Mouse (Mus musculus) MEL (cell line): ENCODE data around the gene Dock1. TPM values are rescaled to one million over a fixed set of nuclear protein-coding genes. Genes with fewer than 3 reads are reported as not detected.

Experiments used
- DNase-seq: peaks from one replicate; pipeline ENCODE4 v3.0.0; 2011; ENCODE audit warnings: low read depth, low spot score
- H3K27ac ChIP-seq: 2 replicates; pipeline ENCODE4 v1.5.1; 2012; ENCODE audit warnings: low read depth, mild to moderate bottlenecking, control low read depth, low read length, moderate library complexity; ENCODE audit not compliant: control insufficient read depth
- H3K27me3 ChIP-seq, 2 experiments: fragments of 150-350 bp in 1 of 2; sonication (generic) in 1 of 2; 2 replicates each; pipeline ENCODE4 v1.6.1; 2012; ENCODE audit warnings: low read length in 2 of 2, mild to moderate bottlenecking in 2 of 2, improper control_type of control experiment in 1 of 2, moderate library complexity in 1 of 2; ENCODE audit not compliant: insufficient read depth in 2 of 2, control insufficient read depth in 1 of 2
- H3K36me3 ChIP-seq, 2 experiments: 2 replicates each; pipeline ENCODE4 v1.6.1; 2012 to 2014; ENCODE audit warnings: low read length in 2 of 2, improper control_type of control experiment in 1 of 2, inconsistent platforms in 1 of 2, mild to moderate bottlenecking in 1 of 2; ENCODE audit not compliant: insufficient read depth in 2 of 2, control insufficient read depth in 1 of 2
- H3K4me1 ChIP-seq, 2 experiments: fragments of 150-350 bp in 1 of 2; sonication (generic) in 1 of 2; 2 replicates each; pipeline ENCODE4 v1.6.1; 2012; ENCODE audit warnings: low read length in 2 of 2, improper control_type of control experiment in 1 of 2, mild to moderate bottlenecking in 1 of 2; ENCODE audit not compliant: insufficient read depth in 2 of 2, control insufficient read depth in 1 of 2
- H3K4me3 ChIP-seq, 2 experiments: fragments of 150-350 bp in 1 of 2; sonication (generic) in 1 of 2; 2 replicates each; pipeline ENCODE4 v1.5.1; 2012; ENCODE audit warnings: low read depth in 2 of 2, low read length in 2 of 2, mild to moderate bottlenecking in 2 of 2, moderate library complexity in 2 of 2, control low read depth in 1 of 2, improper control_type of control experiment in 1 of 2; ENCODE audit not compliant: control insufficient read depth in 1 of 2, insufficient read depth in 1 of 2
- H3K79me2 ChIP-seq: 2 replicates; pipeline ENCODE4 v1.6.1; 2012; ENCODE audit warnings: mild to moderate bottlenecking, low read length, moderate library complexity; ENCODE audit not compliant: control insufficient read depth, poor library complexity, insufficient read depth
- H3K9ac ChIP-seq: 2 replicates; pipeline ENCODE4 v1.6.1; 2012; ENCODE audit warnings: low read depth, mild to moderate bottlenecking, control low read depth, low read length, moderate library complexity; ENCODE audit not compliant: control insufficient read depth, poor library complexity, severe bottlenecking
- H3K9me3 ChIP-seq: fragments of 150-350 bp; sonication (generic); replicated peaks from 2 replicates; pipeline ENCODE4 v1.6.1; 2012; ENCODE audit warnings: mild to moderate bottlenecking, low read length, improper control_type of control experiment, moderate library complexity; ENCODE audit not compliant: insufficient read depth
- BHLHE40 ChIP-seq: IDR thresholded peaks from 2 replicates; pipeline ENCODE4 v1.6.1; 2012; ENCODE audit warnings: low read depth, mild to moderate bottlenecking, inconsistent platforms, low read length, improper control_type of control experiment, borderline replicate concordance
- CHD2 ChIP-seq: IDR thresholded peaks from 2 replicates; pipeline ENCODE4 v1.6.1; 2011; ENCODE audit warnings: low read length, improper control_type of control experiment
- CTCF ChIP-seq, 3 experiments: IDR thresholded peaks in 2 of 3; conservative IDR thresholded peaks in 1 of 3; 2 replicates each; pipeline ENCODE4 v1.5.1; 2011 to 2012; ENCODE audit warnings: low read length in 3 of 3, low read depth in 2 of 3, mild to moderate bottlenecking in 2 of 3, improper control_type of control experiment in 1 of 3, inconsistent platforms in 1 of 3, mixed read lengths in 1 of 3, moderate library complexity in 1 of 3; ENCODE audit not compliant: control insufficient read depth in 1 of 3, insufficient read depth in 1 of 3, poor library complexity in 1 of 3, severe bottlenecking in 1 of 3
- E2F4 ChIP-seq: IDR thresholded peaks from 2 replicates; pipeline ENCODE4 v1.6.1; 2011; ENCODE audit warnings: low read depth, low read length, improper control_type of control experiment, borderline replicate concordance
- ELF1 ChIP-seq: IDR thresholded peaks from 2 replicates; pipeline ENCODE4 v1.6.1; 2014; ENCODE audit warnings: low read depth, mild to moderate bottlenecking, inconsistent platforms, low read length, improper control_type of control experiment, moderate library complexity
- GATA1 ChIP-seq: IDR thresholded peaks from 2 replicates; pipeline ENCODE4 v1.6.1; 2011; ENCODE audit warnings: low read depth, low read length, improper control_type of control experiment
- HCFC1 ChIP-seq: IDR thresholded peaks from 2 replicates; pipeline ENCODE4 v1.6.1; 2012; ENCODE audit warnings: low read depth, mild to moderate bottlenecking, inconsistent platforms, low read length, improper control_type of control experiment, moderate library complexity
- JUND ChIP-seq: IDR thresholded peaks from 2 replicates; pipeline ENCODE4 v1.6.1; 2011; ENCODE audit warnings: low read depth, mild to moderate bottlenecking, improper control_type of control experiment, low read length
- KAT2A ChIP-seq: conservative IDR thresholded peaks from 2 replicates; pipeline ENCODE4 v1.6.1; 2012; ENCODE audit warnings: low read depth, low read length, improper control_type of control experiment, inconsistent platforms
- MAX ChIP-seq: IDR thresholded peaks from 2 replicates; pipeline ENCODE4 v1.6.1; 2011; ENCODE audit warnings: low read length, improper control_type of control experiment
- MAZ ChIP-seq: IDR thresholded peaks from 2 replicates; pipeline ENCODE4 v1.6.1; 2012; ENCODE audit warnings: low read depth, mild to moderate bottlenecking, inconsistent platforms, low read length, improper control_type of control experiment
- MYC ChIP-seq: IDR thresholded peaks from 2 replicates; pipeline ENCODE4 v1.6.1; 2011; ENCODE audit warnings: low read depth, mild to moderate bottlenecking, low read length, improper control_type of control experiment, moderate library complexity
- NELFE ChIP-seq: IDR thresholded peaks from 2 replicates; pipeline ENCODE4 v1.6.1; 2011; ENCODE audit warnings: low read depth, low read length, improper control_type of control experiment
- NRF1 ChIP-seq: IDR thresholded peaks from 2 replicates; pipeline ENCODE4 v1.6.1; 2014; ENCODE audit warnings: low read depth, mild to moderate bottlenecking, inconsistent platforms, low read length, improper control_type of control experiment, moderate library complexity; ENCODE audit not compliant: poor library complexity, insufficient read depth, severe bottlenecking
- RCOR1 ChIP-seq: IDR thresholded peaks from 2 replicates; pipeline ENCODE4 v1.6.1; 2012; ENCODE audit warnings: low read depth, mild to moderate bottlenecking, inconsistent platforms, low read length, improper control_type of control experiment
- TAL1 ChIP-seq: IDR thresholded peaks from 2 replicates; pipeline ENCODE4 v1.6.1; 2012; ENCODE audit warnings: mild to moderate bottlenecking, inconsistent platforms, low read length, moderate library complexity, mixed read lengths
- TBP ChIP-seq: IDR thresholded peaks from 2 replicates; pipeline ENCODE4 v1.8.0; 2011; ENCODE audit warnings: low read depth, low read length, improper control_type of control experiment
- TCF12 ChIP-seq: IDR thresholded peaks from 2 replicates; pipeline ENCODE4 v1.6.1; 2014; ENCODE audit warnings: low read depth, mild to moderate bottlenecking, inconsistent platforms, low read length, improper control_type of control experiment, moderate library complexity
- UBTF ChIP-seq: IDR thresholded peaks from 2 replicates; pipeline ENCODE4 v1.6.1; 2012; ENCODE audit warnings: low read depth, mild to moderate bottlenecking, inconsistent platforms, low read length, improper control_type of control experiment, moderate library complexity, borderline replicate concordance; ENCODE audit not compliant: insufficient read depth
- USF1 ChIP-seq: IDR thresholded peaks from 2 replicates; pipeline ENCODE4 v1.6.1; 2014; ENCODE audit warnings: low read depth, mild to moderate bottlenecking, inconsistent platforms, low read length, improper control_type of control experiment, moderate library complexity
- USF2 ChIP-seq, 2 experiments: IDR thresholded peaks; 2 replicates each; pipeline ENCODE4 v1.6.1; 2011 to 2012; ENCODE audit warnings: improper control_type of control experiment in 2 of 2, low read length in 2 of 2, borderline replicate concordance in 1 of 2, inconsistent platforms in 1 of 2, low read depth in 1 of 2, mild to moderate bottlenecking in 1 of 2; ENCODE audit not compliant: insufficient read depth in 1 of 2
- ZC3H11A ChIP-seq: IDR thresholded peaks from 2 replicates; pipeline ENCODE4 v1.6.1; 2012; ENCODE audit warnings: low read depth, mild to moderate bottlenecking, inconsistent platforms, low read length, improper control_type of control experiment
- ZMIZ1 ChIP-seq: IDR thresholded peaks from 2 replicates; pipeline ENCODE4 v1.6.1; 2012; ENCODE audit warnings: low read depth, mild to moderate bottlenecking, inconsistent platforms, low read length, improper control_type of control experiment, moderate library complexity
- ZNF384 ChIP-seq: IDR thresholded peaks from 2 replicates; pipeline ENCODE4 v1.6.1; 2012; ENCODE audit warnings: low read depth, mild to moderate bottlenecking, inconsistent platforms, low read length, improper control_type of control experiment
- polyA plus RNA-seq, 2 experiments: library from polyadenylated mRNA; stranded (reverse) in 1 of 2; unstranded in 1 of 2; fragments of >175 nt in 1 of 2; fragments of >200 nt in 1 of 2; gene quantifications; 2 replicates each; pipeline versions ENCODE4 v1.2.1 to v1.2.4; 2012; ENCODE audit warnings: low replicate concordance in 2 of 2, low read depth in 1 of 2; ENCODE audit not compliant: insufficient read length in 2 of 2, insufficient read depth in 1 of 2, missing spikeins in 1 of 2
- total RNA-seq: library from RNA; depleted of rRNA; stranded (reverse); fragments of 300-350 nt; gene quantifications from 2 replicates; pipeline ENCODE4 v1.2.3, GENCODE M21; 2012

Gene Dock1
- total and polyA plus RNA-seq, 3 experiments = not detected

GRCm38 (mm10) chr7:134892449-134892871, 222.0 kb downstream of the Dock1 start:
- no peaks in the 10 kb centered on the region for H3K27me3 ChIP-seq
- H3K4me1 ChIP-seq = no peaks in the 10 kb centered on the region
- H3K9me3 ChIP-seq = no peaks in the 10 kb centered on the region
- TF ChIP-seq HCFC1 = no peak
- TF ChIP-seq TAL1 = no peak
- no peak for TF ChIP-seq TCF12
- no peak for TF ChIP-seq UBTF
- TF ChIP-seq NELFE = no peak
- no peak for TF ChIP-seq ZNF384
- TF ChIP-seq KAT2A = no peak
- no peak for TF ChIP-seq ZMIZ1
- TF ChIP-seq MAX = no peak
- TF ChIP-seq USF2 (IDR thresholded peaks at IDR 0.05; ENCODE audit: borderline replicate concordance in 1 of 2, insufficient read depth in 1 of 2, low read depth in 1 of 2, low read length in 2 of 2) = no peak
- TF ChIP-seq NRF1 = no peak
- TF ChIP-seq JUND = no peak
- no peak for TF ChIP-seq CTCF (IDR thresholded peaks at IDR 0.05 in 2 of 3, conservative IDR thresholded peaks at IDR 0.05 in 1 of 3; ENCODE audit: control insufficient read depth in 1 of 3, insufficient read depth in 1 of 3, low read depth in 2 of 3, low read length in 3 of 3, poor library complexity in 1 of 3, severe bottlenecking in 1 of 3)
- H3K36me3 ChIP-seq = no peaks in the 10 kb centered on the region
- no peak for DNase-seq
- H3K27ac ChIP-seq = no peak overlapping the region
- H3K4me3 ChIP-seq = no peak overlapping the region
- H3K9ac ChIP-seq = no peak overlapping the region
- H3K79me2 ChIP-seq = no peaks in the 10 kb centered on the region

GRCm38 (mm10) chr7:134892972-134893371, 222.5 kb downstream of the Dock1 start:
- H3K36me3 ChIP-seq = no peaks in the 10 kb centered on the region
- TF ChIP-seq GATA1 = no peak
- peak in 2 of 3 experiments; percentile 14 to 19; a peak in 2 of 6 replicates for TF ChIP-seq CTCF (IDR thresholded peaks at IDR 0.05 in 2 of 3, conservative IDR thresholded peaks at IDR 0.05 in 1 of 3; ENCODE audit: control insufficient read depth in 1 of 3, insufficient read depth in 1 of 3, low read depth in 2 of 3, low read length in 3 of 3, poor library complexity in 1 of 3, severe bottlenecking in 1 of 3)
- H3K4me1 ChIP-seq = no peaks in the 10 kb centered on the region
- H3K9ac ChIP-seq = no peak overlapping the region
- no peaks in the 10 kb centered on the region for H3K9me3 ChIP-seq
- no peaks in the 10 kb centered on the region for H3K27me3 ChIP-seq
- H3K27ac ChIP-seq = no peak overlapping the region
- H3K4me3 ChIP-seq = no peak overlapping the region
- peak; percentile 2 for DNase-seq
- H3K79me2 ChIP-seq = no peaks in the 10 kb centered on the region

- Histone ChIP-seq H3K36me3 (no peaks in the 10 kb centered on the region), H3K4me3 (no peak overlapping the region), H3K79me2 (no peaks in the 10 kb centered on the region), H3K4me1 (no peaks in the 10 kb centered on the region), H3K9me3 (no peaks in the 10 kb centered on the region), H3K27me3 (no peaks in the 10 kb centered on the region), H3K27ac (no peak overlapping the region), H3K9ac (no peak overlapping the region)
- TF ChIP-seq ELF1 (no peak), BHLHE40 (no peak), JUND (no peak), ZMIZ1 (no peak), MAZ (no peak), TBP (no peak), E2F4 (no peak), UBTF (no peak), MYC (no peak), CTCF (IDR thresholded peaks at IDR 0.05 in 2 of 3, conservative IDR thresholded peaks at IDR 0.05 in 1 of 3; ENCODE audit: control insufficient read depth in 1 of 3, insufficient read depth in 1 of 3, low read depth in 2 of 3, low read length in 3 of 3, poor library complexity in 1 of 3, severe bottlenecking in 1 of 3) (no peak), USF1 (no peak), RCOR1 (no peak), ZC3H11A (no peak), CHD2 (no peak), KAT2A (no peak), NELFE (no peak), TCF12 (no peak), HCFC1 (no peak)
- no peak for DNase-seq
These were observed 224.2 kb downstream of the Dock1 start for GRCm38 (mm10) chr7:134894604-134895003.
